22 mouse cellular contexts compared by ENCODE assay signal in genomic region chr5:112556640-112557039, GRCm38 (mm10).
"Had no signal": no experiment of that assay in that cellular context is flagged by ENCODE, and none has a peak within 500 bp of the region (broad histone marks: within the 10 kb centered on the region; RNA-seq: fewer than 3 reads in every experiment).

No protein-coding gene starts in this region.

- H3K36me3 ChIP-seq: limb, embryonic 12.5 days; liver, embryonic 12.5 days; liver, embryonic 15.5 days; lung, embryonic 15.5 days had no signal

- H3K9ac ChIP-seq: limb, embryonic 12.5 days; liver, embryonic 12.5 days; liver, embryonic 15.5 days; lung, embryonic 15.5 days had no signal

- H3K4me2 ChIP-seq: limb, embryonic 12.5 days; liver, embryonic 12.5 days; liver, embryonic 15.5 days; lung, embryonic 15.5 days; midbrain, embryonic 11.5 days had no signal

- H3K4me1 ChIP-seq: liver, embryonic 12.5 days; liver, embryonic 15.5 days had no signal

- ATAC-seq: liver, embryonic 12.5 days had no signal

- H3K9me3 ChIP-seq: limb, embryonic 12.5 days; liver, embryonic 12.5 days; liver, embryonic 15.5 days; lung, embryonic 15.5 days had no signal

- DNase-seq: kidney, adult 9 months; kidney, postnatal 14 days; kidney, postnatal 4 days; layer of hippocampus, adult 9-11 months; liver; lung, adult 18-20 months; lung, postnatal 10 days; lung, postnatal 4 days; midbrain, embryonic 14.5 days; right cerebral cortex, adult 18-20 months; right cerebral cortex, postnatal 14 days; right cerebral cortex, postnatal 4 days; thymus, adult 2 months; thymus, postnatal 14 days; thymus, postnatal 4 days had no signal

- H3K27ac ChIP-seq: left cerebral cortex, adult 2 months; limb, embryonic 12.5 days; liver, embryonic 12.5 days; liver, embryonic 15.5 days; lung, embryonic 15.5 days; stomach, postnatal 0 days had no signal

- H3K27me3 ChIP-seq: liver, embryonic 15.5 days had no signal

- H3K4me3 ChIP-seq: left cerebral cortex, adult 2 months; limb, embryonic 12.5 days; liver, embryonic 12.5 days; liver, embryonic 15.5 days; lung, embryonic 15.5 days had no signal
